Mouse (Mus musculus): ENCODE results near the gene Nsun2. TPM values are rescaled to one million over a fixed set of nuclear protein-coding genes. Genes with fewer than 3 reads are reported as not detected.
A peak's percentile ranks its signal among the peaks of the same experiment; 100 is the strongest.

Gene Nsun2
- polyA plus RNA-seq, 1 experiment from 2014 or later: 150 TPM

- H3K4me3 ChIP-seq: peak overlapping the region; percentile 98
- no peaks in the 10 kb centered on the region for H3K9me3 ChIP-seq (replicated peaks)
- DNase-seq (ENCODE audit: low spot score): no peak
- WGBS: 92% methylated on average over 6 of the region's 6 CpGs
- peaks cover 30% of the 10 kb centered on the region for H3K36me3 ChIP-seq
- peaks cover 74% of the 10 kb centered on the region for H3K4me1 ChIP-seq
- H3K27ac ChIP-seq (replicated peaks): no peak overlapping the region
- no peaks in the 10 kb centered on the region for H3K27me3 ChIP-seq (ENCODE audit: low read depth, poor library complexity, severe bottlenecking)
Measured at GRCm38 (mm10) chr13:69530951-69531350, 2.6 kb upstream of the Nsun2 start.

GRCm38 (mm10) chr13:69531431-69531830, 2.1 kb upstream of the Nsun2 start:
- Histone ChIP-seq H3K36me3 (peaks cover 30% of the 10 kb centered on the region), H3K27ac (replicated peaks) (no peak overlapping the region), H3K9me3 (replicated peaks) (no peaks in the 10 kb centered on the region), H3K4me1 (peaks cover 74% of the 10 kb centered on the region), H3K27me3 (ENCODE audit: low read depth, poor library complexity, severe bottlenecking) (no peaks in the 10 kb centered on the region), H3K4me3 (peak overlapping the region; percentile 98)
- no peak for DNase-seq (ENCODE audit: low spot score)
- WGBS: 63% methylated on average over 6 of the region's 6 CpGs

- H3K9me3 ChIP-seq (replicated peaks): no peaks in the 10 kb centered on the region
- peak overlapping the region; percentile 49 for H3K27ac ChIP-seq (replicated peaks)
- H3K36me3 ChIP-seq: peaks cover 30% of the 10 kb centered on the region
- WGBS: 32% methylated on average over 14 of the region's 14 CpGs
- H3K4me3 ChIP-seq: peak overlapping the region; percentile 98
- no peaks in the 10 kb centered on the region for H3K27me3 ChIP-seq (ENCODE audit: low read depth, poor library complexity, severe bottlenecking)
- DNase-seq (ENCODE audit: low spot score): no peak
- H3K4me1 ChIP-seq: peaks cover 65% of the 10 kb centered on the region
Measured at GRCm38 (mm10) chr13:69532101-69532892, 1.2 kb upstream of the Nsun2 start.

- H3K9me3 ChIP-seq (replicated peaks): no peaks in the 10 kb centered on the region
- peak overlapping the region; percentile 99 for H3K27ac ChIP-seq (replicated peaks)
- no peak for DNase-seq (ENCODE audit: low spot score)
- 3% methylated on average over 9 of the region's 9 CpGs for WGBS
- H3K27me3 ChIP-seq (ENCODE audit: low read depth, poor library complexity, severe bottlenecking): no peaks in the 10 kb centered on the region
- peaks cover 30% of the 10 kb centered on the region for H3K36me3 ChIP-seq
- H3K4me1 ChIP-seq: peaks cover 62% of the 10 kb centered on the region
- H3K4me3 ChIP-seq: peak overlapping the region; percentile 98
Measured at GRCm38 (mm10) chr13:69532893-69533404, 597 bp upstream of the Nsun2 start.

- Histone ChIP-seq H3K36me3 (peaks cover 20% of the 10 kb centered on the region), H3K27ac (replicated peaks) (peak within 1 kb of the TSS; percentile 99), H3K4me3 (peak within 1 kb of the TSS; percentile 98), H3K4me1 (peaks cover 64% of the 10 kb centered on the region), H3K27me3 (ENCODE audit: low read depth, poor library complexity, severe bottlenecking) (peaks cover 1% of the 10 kb centered on the region; the same call in 1 of the 2 replicates), H3K9me3 (replicated peaks) (no peaks in the 10 kb centered on the region)
- WGBS: under 1% methylated on average over 48 of the region's 57 CpGs
- no peak for DNase-seq (ENCODE audit: low spot score)
Measured at GRCm38 (mm10) chr13:69534334-69534653, 748 bp downstream of the Nsun2 start, which contains the start of gene Tent4a. Gene Tent4a (minus strand): TSS chr13:69534617.

- H3K27ac ChIP-seq (replicated peaks): peak overlapping the region; percentile 99
- peak; percentile 99 for DNase-seq (ENCODE audit: low spot score)
- peak overlapping the region; percentile 98 for H3K4me3 ChIP-seq
- WGBS: under 1% methylated on average over 86 of the region's 86 CpGs
- no peaks in the 10 kb centered on the region for H3K9me3 ChIP-seq (replicated peaks)
- H3K4me1 ChIP-seq: peaks cover 65% of the 10 kb centered on the region
- peaks cover 7% of the 10 kb centered on the region; the same call in 1 of the 2 replicates for H3K27me3 ChIP-seq (ENCODE audit: low read depth, poor library complexity, severe bottlenecking)
- peaks cover 14% of the 10 kb centered on the region for H3K36me3 ChIP-seq
Measured at GRCm38 (mm10) chr13:69534654-69535551, 1.4 kb downstream of the Nsun2 start.

- Histone ChIP-seq H3K36me3 (peaks cover 3% of the 10 kb centered on the region; the same call in 1 of the 2 replicates), H3K9me3 (replicated peaks) (no peaks in the 10 kb centered on the region), H3K27ac (replicated peaks) (peak overlapping the region; percentile 99; the same call in 1 of the 2 replicates), H3K4me1 (peaks cover 62% of the 10 kb centered on the region), H3K4me3 (peak overlapping the region; percentile 98; the same call in 1 of the 2 replicates), H3K27me3 (ENCODE audit: low read depth, poor library complexity, severe bottlenecking) (peaks cover 8% of the 10 kb centered on the region; the same call in 1 of the 2 replicates)
- 83% methylated on average over 4 of the region's 4 CpGs for WGBS
- no peak for DNase-seq (ENCODE audit: low spot score)
Measured at GRCm38 (mm10) chr13:69536021-69536420, 2.5 kb downstream of the Nsun2 start.

GRCm38 (mm10) chr13:69537366-69537765, 3.8 kb downstream of the Nsun2 start:
- peaks cover 49% of the 10 kb centered on the region for H3K4me1 ChIP-seq
- peaks cover 8% of the 10 kb centered on the region; the same call in 1 of the 2 replicates for H3K27me3 ChIP-seq (ENCODE audit: low read depth, poor library complexity, severe bottlenecking)
- 82% methylated on average over 7 of the region's 7 CpGs for WGBS
- no peaks in the 10 kb centered on the region for H3K9me3 ChIP-seq (replicated peaks)
- no peaks in the 10 kb centered on the region for H3K36me3 ChIP-seq
- DNase-seq (ENCODE audit: low spot score): no peak
- H3K4me3 ChIP-seq: no peak overlapping the region
- no peak overlapping the region for H3K27ac ChIP-seq (replicated peaks)

GRCm38 (mm10) chr13:69538327-69538726, 4.8 kb downstream of the Nsun2 start:
- peaks cover 53% of the 10 kb centered on the region for H3K4me1 ChIP-seq
- peaks cover 12% of the 10 kb centered on the region; the same call in 1 of the 2 replicates for H3K27me3 ChIP-seq (ENCODE audit: low read depth, poor library complexity, severe bottlenecking)
- H3K36me3 ChIP-seq: no peaks in the 10 kb centered on the region
- DNase-seq (ENCODE audit: low spot score): peak; percentile 37
- 0 out of 2 replicates have a peak overlapping the region, but pooled peaks have one; percentile 28 for H3K27ac ChIP-seq (replicated peaks)
- H3K9me3 ChIP-seq (replicated peaks): no peaks in the 10 kb centered on the region
- H3K4me3 ChIP-seq: 0 out of 2 replicates have a peak overlapping the region, but pooled peaks have one; percentile 9
- WGBS: 16% methylated on average over 4 of the region's 4 CpGs

GRCm38 (mm10) chr13:69541209-69541608, 7.7 kb downstream of the Nsun2 start:
- H3K9me3 ChIP-seq (replicated peaks): no peaks in the 10 kb centered on the region
- H3K27ac ChIP-seq (replicated peaks): no peak overlapping the region
- H3K4me1 ChIP-seq: peaks cover 49% of the 10 kb centered on the region

GRCm38 (mm10) chr13:69541776-69542175, 8.2 kb downstream of the Nsun2 start:
- DNase-seq (ENCODE audit: low spot score): no peak
- no peak overlapping the region for H3K4me3 ChIP-seq
- peaks cover 23% of the 10 kb centered on the region for H3K27me3 ChIP-seq (ENCODE audit: low read depth, poor library complexity, severe bottlenecking)
- H3K4me1 ChIP-seq: peaks cover 48% of the 10 kb centered on the region
- H3K27ac ChIP-seq (replicated peaks): no peak overlapping the region
- H3K36me3 ChIP-seq: no peaks in the 10 kb centered on the region
- WGBS: 78% methylated on average over 10 of the region's 10 CpGs
- no peaks in the 10 kb centered on the region for H3K9me3 ChIP-seq (replicated peaks)

More at GRCm38 (mm10) chr13:69541209-69541608, 7.7 kb downstream of the Nsun2 start:
- no peak for DNase-seq (ENCODE audit: low spot score)
- WGBS: 89% methylated on average over 6 of the region's 6 CpGs
- Histone ChIP-seq H3K4me3 (no peak overlapping the region), H3K27me3 (ENCODE audit: low read depth, poor library complexity, severe bottlenecking) (peaks cover 23% of the 10 kb centered on the region), H3K36me3 (no peaks in the 10 kb centered on the region)

GRCm38 (mm10) chr13:69542571-69543352, 9.2 kb downstream of the Nsun2 start:
- DNase-seq (ENCODE audit: low spot score): no peak
- WGBS: 44% methylated on average over 17 of the region's 17 CpGs
- Histone ChIP-seq H3K9me3 (replicated peaks) (no peaks in the 10 kb centered on the region), H3K4me3 (no peak overlapping the region), H3K27me3 (ENCODE audit: low read depth, poor library complexity, severe bottlenecking) (peaks cover 23% of the 10 kb centered on the region), H3K36me3 (no peaks in the 10 kb centered on the region), H3K27ac (replicated peaks) (no peak overlapping the region), H3K4me1 (peaks cover 46% of the 10 kb centered on the region)

Data from midbrain, embryonic 10.5 days (tissue).